Mouse (Mus musculus): ENCODE measurements at regions not wholly inside any gene's neighbourhood (a gene's known extent, or its start where the extent isn't known, plus 50 kb on each side); places are given as distances from the start of the nearest gene placed in this dataset.

GRCm38 (mm10) chr3:115575371-115575770 lies 139.5 kb downstream of the S1pr1 start:
- TF ChIP-seq CTCF (conservative IDR thresholded peaks at IDR 0.05), result no peak
- no peak overlapping the region for H3K27ac ChIP-seq
- no peak overlapping the region for H3K4me3 ChIP-seq
- no peak for DNase-seq (ENCODE audit: low spot score in 2 of 2)

- Histone ChIP-seq H3K4me3 (no peak overlapping the region), H3K27ac (no peak overlapping the region)
- TF ChIP-seq CTCF (conservative IDR thresholded peaks at IDR 0.05), result no peak
- no peak for DNase-seq (ENCODE audit: low spot score in 2 of 2)
Measured at GRCm38 (mm10) chr3:115562735-115563134, 152.1 kb downstream of the S1pr1 start.

GRCm38 (mm10) chr3:115554809-115555708 lies 159.8 kb downstream of the S1pr1 start:
- H3K27ac ChIP-seq, result no peak overlapping the region
- TF ChIP-seq CTCF (conservative IDR thresholded peaks at IDR 0.05), result no peak
- no peak overlapping the region for H3K4me3 ChIP-seq
- no peak for DNase-seq (ENCODE audit: low spot score in 2 of 2)

- DNase-seq (ENCODE audit: low spot score in 2 of 2), result no peak
- TF ChIP-seq CTCF (conservative IDR thresholded peaks at IDR 0.05), result no peak
- Histone ChIP-seq H3K27ac (no peak overlapping the region), H3K4me3 (no peak overlapping the region)
Measured at GRCm38 (mm10) chr3:115553848-115554515, 160.9 kb downstream of the S1pr1 start.

- DNase-seq (ENCODE audit: low spot score in 2 of 2), result peak in 1 of 2 experiments; percentile 25
- no peak overlapping the region for H3K4me3 ChIP-seq
- TF ChIP-seq CTCF (conservative IDR thresholded peaks at IDR 0.05), result peak; percentile 77
- no peak overlapping the region for H3K27ac ChIP-seq
Measured at GRCm38 (mm10) chr3:115541789-115542188, 173.1 kb downstream of the S1pr1 start.

- no peak for TF ChIP-seq CTCF (conservative IDR thresholded peaks at IDR 0.05)
- Histone ChIP-seq H3K27ac (no peak overlapping the region), H3K4me3 (no peak overlapping the region)
- no peak for DNase-seq (ENCODE audit: low spot score in 2 of 2)
Measured at GRCm38 (mm10) chr3:115538355-115538754, 176.5 kb downstream of the S1pr1 start.

GRCm38 (mm10) chr3:115532141-115532735 lies 182.6 kb downstream of the S1pr1 start:
- no peak overlapping the region for H3K4me3 ChIP-seq
- no peak overlapping the region for H3K27ac ChIP-seq
- TF ChIP-seq CTCF (conservative IDR thresholded peaks at IDR 0.05), result no peak
- DNase-seq (ENCODE audit: low spot score in 2 of 2), result no peak

GRCm38 (mm10) chr3:115530441-115530840 lies 184.4 kb downstream of the S1pr1 start:
- Histone ChIP-seq H3K27ac (no peak overlapping the region), H3K4me3 (no peak overlapping the region)
- TF ChIP-seq CTCF (conservative IDR thresholded peaks at IDR 0.05), result no peak
- no peak for DNase-seq (ENCODE audit: low spot score in 2 of 2)

GRCm38 (mm10) chr3:115529918-115530317 lies 185.0 kb downstream of the S1pr1 start:
- Histone ChIP-seq H3K27ac (no peak overlapping the region), H3K4me3 (no peak overlapping the region)
- peak; percentile 83 for TF ChIP-seq CTCF (conservative IDR thresholded peaks at IDR 0.05)
- DNase-seq (ENCODE audit: low spot score in 2 of 2), result peak in 1 of 2 experiments; percentile 67

GRCm38 (mm10) chr3:115523515-115523914 lies 191.4 kb downstream of the S1pr1 start:
- no peak for TF ChIP-seq CTCF (conservative IDR thresholded peaks at IDR 0.05)
- no peak overlapping the region for H3K27ac ChIP-seq
- DNase-seq (ENCODE audit: low spot score in 2 of 2), result no peak
- no peak overlapping the region for H3K4me3 ChIP-seq

- TF ChIP-seq CTCF (conservative IDR thresholded peaks at IDR 0.05), result no peak
- Histone ChIP-seq H3K27ac (no peak overlapping the region), H3K4me3 (no peak overlapping the region)
- no peak for DNase-seq (ENCODE audit: low spot score in 2 of 2)
Measured at GRCm38 (mm10) chr3:115515645-115516044, 199.2 kb downstream of the S1pr1 start.

GRCm38 (mm10) chr3:115509658-115510057 lies 205.2 kb downstream of the S1pr1 start:
- TF ChIP-seq CTCF (conservative IDR thresholded peaks at IDR 0.05), result no peak
- no peak for DNase-seq (ENCODE audit: low spot score in 2 of 2)
- H3K4me3 ChIP-seq, result no peak overlapping the region
- H3K27ac ChIP-seq, result no peak overlapping the region

GRCm38 (mm10) chr3:115497420-115497819 lies 217.5 kb downstream of the S1pr1 start:
- TF ChIP-seq CTCF (conservative IDR thresholded peaks at IDR 0.05), result no peak
- no peak for DNase-seq (ENCODE audit: low spot score in 2 of 2)
- no peak overlapping the region for H3K27ac ChIP-seq
- no peak overlapping the region for H3K4me3 ChIP-seq
